Mouse (Mus musculus) small intestine, adult 2 months (tissue): ENCODE data around the gene Fpr1. TPM values are rescaled to one million over a fixed set of nuclear protein-coding genes. Genes with fewer than 3 reads are reported as not detected.
"Not testable (repeated sequence)": the region's sequence is repeated elsewhere in the genome, so short reads cannot be mapped to it uniquely, and the experiment has no call there.

ENCODE experiments used
- H3K27ac ChIP-seq: fragments of 200-500 bp; 2 replicates; pipeline ENCODE4 v1.5.1; 2012; ENCODE audit warnings: low read depth, low read length, control low read depth, inconsistent platforms; ENCODE audit not compliant: insufficient read depth
- H3K27me3 ChIP-seq: fragments of 200-500 bp; 2 replicates; pipeline ENCODE4 v1.6.1; 2012; ENCODE audit warnings: mild to moderate bottlenecking, moderate library complexity, low read length, inconsistent platforms; ENCODE audit not compliant: control insufficient read depth, insufficient read depth
- H3K36me3 ChIP-seq: fragments of 200-500 bp; 2 replicates; pipeline ENCODE4 v1.6.1; 2012; ENCODE audit warnings: mild to moderate bottlenecking, low read length, control low read depth, inconsistent platforms; ENCODE audit not compliant: control insufficient read depth, insufficient read depth
- H3K4me1 ChIP-seq: fragments of 200-500 bp; 2 replicates; pipeline ENCODE4 v1.6.1; 2012; ENCODE audit warnings: low read length, inconsistent platforms, mixed read lengths; ENCODE audit not compliant: control insufficient read depth, insufficient read depth, insufficient read length
- H3K4me3 ChIP-seq: fragments of 200-500 bp; 2 replicates; pipeline ENCODE4 v1.5.1; 2012; ENCODE audit warnings: low read depth, mild to moderate bottlenecking, control low read depth, inconsistent platforms, low read length, moderate library complexity
- CTCF ChIP-seq: fragments of 200-500 bp; IDR thresholded peaks from 2 replicates; pipeline ENCODE4 v1.5.1; 2012; ENCODE audit warnings: low read depth, mild to moderate bottlenecking, control low read depth, inconsistent platforms, low read length, moderate library complexity, mixed read lengths; ENCODE audit not compliant: insufficient replicate concordance, insufficient read length; ENCODE audit errors: extremely low read depth
- POLR2A ChIP-seq: fragments of 200-500 bp; IDR thresholded peaks from 2 replicates; pipeline ENCODE4 v1.6.1; 2012; ENCODE audit warnings: low read depth, mild to moderate bottlenecking, control low read depth, inconsistent platforms, low read length, moderate library complexity
- WGBS: fragments of 180-500 bp; shearing (Covaris S2); methylation state at CpG from one replicate; pipeline ENCODE4 v1.1.7; 2018; 5-methylcytosine and 5-hydroxymethylcytosine counted together
- polyA plus RNA-seq: library from polyadenylated mRNA; depleted of rRNA; stranded (reverse); fragments of >200 nt; gene quantifications from 2 replicates; pipeline ENCODE4 v1.2.3, GENCODE M21; 2012; rRNA removed

Fpr1 gene
- polyA plus RNA-seq, result 0.09 and 0.11 TPM in 2 replicates

GRCm38 (mm10) chr17:17883840-17884239, at the start of gene Fpr1:
TSS of gene Fpr1 (minus strand) at chr17:17883940.
- WGBS, result 46% methylated on average over 1 of the region's 1 CpGs
- no peak within 1 kb of the TSS for H3K27ac ChIP-seq
- H3K27me3 ChIP-seq, result no peaks in the 10 kb centered on the region
- no peak within 1 kb of the TSS for H3K4me3 ChIP-seq
- no peaks in the 10 kb centered on the region for H3K36me3 ChIP-seq
- TF ChIP-seq POLR2A (no peak), CTCF (no peak)
- no peaks in the 10 kb centered on the region for H3K4me1 ChIP-seq

GRCm38 (mm10) chr17:17917782-17918181, 34.0 kb upstream of the Fpr1 start:
- no peak overlapping the region for H3K27ac ChIP-seq
- TF ChIP-seq POLR2A (no peak), CTCF (no peak)
- H3K36me3 ChIP-seq, result no peaks in the 10 kb centered on the region
- H3K4me1 ChIP-seq, result no peaks in the 10 kb centered on the region
- no peak overlapping the region for H3K4me3 ChIP-seq
- no peaks in the 10 kb centered on the region for H3K27me3 ChIP-seq

- H3K4me3 ChIP-seq, result no peak overlapping the region
- no peaks in the 10 kb centered on the region for H3K36me3 ChIP-seq
- no peaks in the 10 kb centered on the region for H3K27me3 ChIP-seq
- H3K4me1 ChIP-seq, result no peaks in the 10 kb centered on the region
- TF ChIP-seq POLR2A (no peak), CTCF (no peak)
- WGBS, result 82% methylated on average over 1 of the region's 1 CpGs
- H3K27ac ChIP-seq, result no peak overlapping the region
These were observed 33.6 kb upstream of the Fpr1 start for GRCm38 (mm10) chr17:17917376-17917775.

- H3K4me3 ChIP-seq, H3K36me3 ChIP-seq, H3K27ac ChIP-seq, H3K4me1 ChIP-seq, H3K27me3 ChIP-seq: not testable (repeated sequence)
- 87% methylated on average over 8 of the region's 8 CpGs for whole genome bisulfite sequencing
These were observed 28.9 kb upstream of the Fpr1 start for GRCm38 (mm10) chr17:17912618-17913017.

GRCm38 (mm10) chr17:17909636-17910421, 26.1 kb upstream of the Fpr1 start:
- Histone ChIP-seq H3K4me3 (peak overlapping the region; percentile 71), H3K27me3 (no peaks in the 10 kb centered on the region), H3K36me3 (no peaks in the 10 kb centered on the region), H3K27ac (peak overlapping the region; percentile 46; the same call in 1 of the 2 replicates), H3K4me1 (no peaks in the 10 kb centered on the region)
- no peak; the same call in 1 of the 2 replicates for TF ChIP-seq POLR2A
- 17% methylated on average over 51 of the region's 51 CpGs for WGBS

GRCm38 (mm10) chr17:17900768-17901167, 17.0 kb upstream of the Fpr1 start:
- no peaks in the 10 kb centered on the region for H3K27me3 ChIP-seq
- no peaks in the 10 kb centered on the region for H3K36me3 ChIP-seq
- H3K4me3 ChIP-seq, result no peak overlapping the region
- H3K27ac ChIP-seq, result no peak overlapping the region
- 71% methylated on average over 1 of the region's 1 CpGs for WGBS
- H3K4me1 ChIP-seq, result no peaks in the 10 kb centered on the region
- no peak for TF ChIP-seq POLR2A
- no peak for TF ChIP-seq CTCF

GRCm38 (mm10) chr17:17899268-17899667, 15.5 kb upstream of the Fpr1 start:
- H3K27me3 ChIP-seq, result no peaks in the 10 kb centered on the region
- WGBS, result 71% methylated on average over 2 of the region's 2 CpGs
- no peak for TF ChIP-seq POLR2A
- no peak for TF ChIP-seq CTCF

GRCm38 (mm10) chr17:17896039-17896438, 12.3 kb upstream of the Fpr1 start:
- no peak overlapping the region for H3K27ac ChIP-seq
- H3K4me3 ChIP-seq, result no peak overlapping the region
- H3K4me1 ChIP-seq, result no peaks in the 10 kb centered on the region
- TF ChIP-seq POLR2A (no peak), CTCF (no peak)
- WGBS, result 3% methylated on average over 4 of the region's 4 CpGs
- H3K27me3 ChIP-seq, result no peaks in the 10 kb centered on the region
- H3K36me3 ChIP-seq, result no peaks in the 10 kb centered on the region

More at GRCm38 (mm10) chr17:17899268-17899667, 15.5 kb upstream of the Fpr1 start:
- Histone ChIP-seq H3K36me3 (no peaks in the 10 kb centered on the region), H3K27ac (no peak overlapping the region), H3K4me1 (no peaks in the 10 kb centered on the region), H3K4me3 (no peak overlapping the region)
